Mouse (Mus musculus): ENCODE results near the gene Mid1.
"Not testable (repeated sequence)": the region's sequence is repeated elsewhere in the genome, so short reads cannot be mapped to it uniquely, and the experiment has no call there.

Mid1 gene

GRCm38 (mm10) chrX:169970546-169970945 is 285.5 kb downstream of the Mid1 start:
- DNase-seq (ENCODE audit: low read depth, low spot score) = not testable (repeated sequence)

GRCm38 (mm10) chrX:169971562-169971961 is 286.6 kb downstream of the Mid1 start:
- not testable (repeated sequence) for DNase-seq (ENCODE audit: low read depth, low spot score)

- not testable (repeated sequence) for DNase-seq (ENCODE audit: low read depth, low spot score)
Observed at GRCm38 (mm10) chrX:169972131-169972530, 287.1 kb downstream of the Mid1 start.

GRCm38 (mm10) chrX:169972791-169973494 is 287.9 kb downstream of the Mid1 start:
- not testable (repeated sequence) for DNase-seq (ENCODE audit: low read depth, low spot score)

DNA sequence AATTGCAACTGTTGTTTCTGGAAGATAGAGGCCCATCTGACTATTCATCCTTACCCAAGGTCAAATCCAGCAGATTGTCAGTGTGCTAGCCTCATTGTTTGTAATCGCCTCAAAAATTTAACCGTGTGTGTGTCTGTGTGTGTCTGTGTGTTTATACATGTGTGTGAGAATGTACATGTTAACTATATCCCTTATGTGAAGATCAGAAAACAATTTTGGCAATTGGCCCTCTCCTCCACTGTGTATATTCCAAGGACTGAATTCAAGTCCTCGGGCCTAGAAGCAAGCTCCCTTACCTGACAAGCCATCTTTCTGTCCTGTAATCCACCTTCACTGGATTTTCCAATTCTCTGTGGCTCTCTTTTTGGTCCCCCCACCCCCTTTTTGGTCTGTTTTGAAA is 288.8 kb downstream of the Mid1 start:
- peak; percentile 1 for DNase-seq (ENCODE audit: low read depth, low spot score)

GRCm38 (mm10) chrX:169974456-169974855 is 289.5 kb downstream of the Mid1 start:
- DNase-seq (ENCODE audit: low read depth, low spot score) = not testable (repeated sequence)

DNA sequence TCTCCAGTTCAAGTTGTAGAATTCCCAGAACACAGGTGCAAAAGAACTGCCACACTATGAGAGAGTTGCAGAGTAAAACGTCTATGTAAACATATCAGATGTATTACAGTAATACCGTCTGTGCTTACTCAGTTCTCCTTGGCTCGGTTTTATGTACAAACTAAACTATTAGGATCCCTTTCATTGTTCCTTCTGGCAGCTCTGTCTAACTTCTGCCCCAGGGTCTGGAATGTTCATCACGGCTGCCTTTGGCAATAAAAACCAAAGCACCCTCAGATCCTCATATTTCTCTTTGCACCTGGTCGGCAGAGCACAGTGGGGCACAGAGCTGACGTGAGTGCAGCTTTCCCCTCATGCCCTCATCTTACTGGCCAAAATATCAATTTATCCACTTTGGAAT is 290.0 kb downstream of the Mid1 start:
- DNase-seq (ENCODE audit: low read depth, low spot score) = peak; percentile 2

GRCm38 (mm10) chrX:169975681-169976131 is 290.7 kb downstream of the Mid1 start:
- DNase-seq (ENCODE audit: low read depth, low spot score) = not testable (repeated sequence)

- not testable (repeated sequence) for DNase-seq (ENCODE audit: low read depth, low spot score)
Observed at GRCm38 (mm10) chrX:169976340-169976739, 291.3 kb downstream of the Mid1 start.

GRCm38 (mm10) chrX:169977856-169978435 is 292.9 kb downstream of the Mid1 start:
- peak; percentile 1 for DNase-seq (ENCODE audit: low read depth, low spot score)

DNA sequence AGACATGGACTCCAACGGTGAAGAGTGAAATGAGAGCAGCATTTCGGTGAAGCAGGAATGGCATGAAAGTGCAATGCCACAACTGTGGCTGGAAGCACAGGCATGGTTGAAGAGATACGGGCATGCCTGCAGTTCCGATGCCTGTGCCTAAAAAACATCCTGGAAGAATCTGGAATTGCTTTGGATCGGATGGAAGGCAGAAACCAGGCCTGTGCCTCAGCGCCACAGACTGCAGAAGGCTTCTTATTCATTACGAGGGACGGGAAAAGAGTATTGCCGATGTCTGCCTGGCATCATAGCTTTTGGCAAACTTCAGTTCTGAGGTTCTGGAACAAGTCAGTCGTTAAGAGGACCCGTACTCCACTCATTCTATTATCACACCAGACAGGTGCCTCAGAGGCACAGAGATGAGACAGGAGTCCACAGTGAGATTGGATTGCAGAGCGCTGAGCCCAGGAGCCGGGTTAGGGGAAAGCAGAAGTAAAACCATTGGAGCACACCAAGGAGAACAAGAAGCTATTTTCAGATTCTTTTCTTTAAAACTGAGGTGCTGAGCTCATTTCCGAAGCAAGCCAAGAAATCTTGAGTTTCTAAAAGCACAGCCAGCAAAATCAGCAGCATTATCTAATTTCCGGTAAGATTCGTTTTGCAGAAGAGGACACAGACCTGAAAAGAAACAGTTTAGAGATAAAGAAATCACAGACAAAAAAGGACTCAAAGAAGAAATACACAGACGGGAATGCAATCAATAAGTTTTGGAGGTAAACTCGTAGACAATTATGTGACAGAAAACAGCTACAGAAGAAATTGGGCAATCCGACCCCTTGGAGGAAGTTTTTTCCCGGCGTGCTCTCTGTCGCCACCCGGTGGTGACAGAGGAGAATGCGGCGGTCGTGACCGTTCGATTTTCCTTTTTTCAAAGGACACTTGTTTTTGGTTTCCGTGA is 293.7 kb downstream of the Mid1 start:
- DNase-seq (ENCODE audit: low read depth, low spot score) = peak; percentile 5

DNA sequence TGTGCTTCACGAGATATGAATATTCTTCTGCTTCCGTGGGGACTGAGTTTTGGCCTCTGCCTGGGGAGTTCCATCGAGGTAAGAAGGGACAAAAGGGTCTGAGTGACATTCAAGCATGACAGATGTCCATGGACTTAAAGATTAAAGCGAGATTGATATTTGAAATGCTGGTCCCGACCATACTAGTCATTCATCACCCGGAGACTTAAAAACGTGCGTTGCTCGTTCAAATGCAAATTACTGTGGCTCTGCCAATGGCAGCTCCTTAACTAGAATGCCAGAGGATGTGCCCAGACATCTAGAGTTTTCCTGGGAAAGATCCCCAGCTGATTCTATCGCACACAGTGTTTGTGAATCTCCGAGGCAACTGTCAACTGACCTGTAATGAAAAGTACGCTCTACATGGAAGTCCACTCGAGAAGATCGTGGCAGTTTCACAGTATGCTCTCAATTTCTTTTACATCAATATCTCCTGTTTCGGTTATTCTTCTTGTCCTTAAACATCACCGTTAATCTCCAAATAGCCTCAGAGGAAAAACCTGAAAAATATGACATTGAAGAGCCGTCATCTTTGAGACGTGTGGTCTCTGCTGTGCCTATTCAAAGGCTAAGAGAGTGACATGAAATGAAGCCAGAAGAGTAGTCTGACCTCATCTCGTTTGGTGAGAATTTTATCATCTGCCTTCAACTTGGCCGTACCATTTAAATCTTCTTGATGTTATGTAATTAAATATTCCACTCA is 294.6 kb downstream of the Mid1 start:
- DNase-seq (ENCODE audit: low read depth, low spot score) = peak; percentile 2

DNA sequence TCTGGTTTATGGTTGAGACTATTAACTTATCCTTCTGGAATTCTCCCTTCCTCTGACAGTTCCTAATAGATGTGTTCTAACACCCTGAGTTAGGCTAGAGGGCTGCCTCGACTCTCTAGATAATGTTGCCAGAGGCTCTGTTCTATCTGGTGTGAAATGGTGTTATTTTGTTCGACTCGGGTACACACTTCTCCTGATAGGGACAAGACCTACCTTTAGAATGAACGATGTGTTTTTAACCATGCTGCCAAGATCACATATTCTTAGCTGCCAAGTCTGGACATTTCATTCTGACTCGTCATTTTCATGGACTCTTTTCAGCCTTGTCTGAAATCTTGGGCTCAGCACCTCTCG is 295.2 kb downstream of the Mid1 start:
- DNase-seq (ENCODE audit: low read depth, low spot score) = not testable (repeated sequence)

- DNase-seq (ENCODE audit: low read depth, low spot score) = no peak
Observed at GRCm38 (mm10) chrX:169980809-169981289, 295.9 kb downstream of the Mid1 start.

DNA sequence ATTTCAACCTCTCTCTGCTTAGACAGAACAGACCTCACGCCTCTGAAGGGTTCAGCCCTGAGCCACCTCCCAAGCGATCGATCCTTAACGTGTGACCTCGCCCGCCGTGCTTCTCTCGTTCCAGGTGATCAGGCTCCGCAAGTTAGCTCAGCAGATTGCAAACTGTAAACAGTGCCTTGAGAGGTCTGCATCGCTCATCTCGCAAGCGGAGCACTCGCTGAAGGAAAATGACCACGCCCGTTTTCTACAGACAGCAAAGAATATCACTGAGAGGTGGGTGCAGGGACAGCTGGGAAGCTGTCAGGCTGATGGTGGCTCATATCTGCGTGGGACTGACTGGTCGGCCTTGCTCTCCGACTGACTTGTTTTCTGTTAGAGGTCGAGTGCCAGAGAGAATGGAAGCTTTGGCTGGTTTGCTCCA is 296.8 kb downstream of the Mid1 start:
- peak; percentile 32 for DNase-seq (ENCODE audit: low read depth, low spot score)

DNA sequence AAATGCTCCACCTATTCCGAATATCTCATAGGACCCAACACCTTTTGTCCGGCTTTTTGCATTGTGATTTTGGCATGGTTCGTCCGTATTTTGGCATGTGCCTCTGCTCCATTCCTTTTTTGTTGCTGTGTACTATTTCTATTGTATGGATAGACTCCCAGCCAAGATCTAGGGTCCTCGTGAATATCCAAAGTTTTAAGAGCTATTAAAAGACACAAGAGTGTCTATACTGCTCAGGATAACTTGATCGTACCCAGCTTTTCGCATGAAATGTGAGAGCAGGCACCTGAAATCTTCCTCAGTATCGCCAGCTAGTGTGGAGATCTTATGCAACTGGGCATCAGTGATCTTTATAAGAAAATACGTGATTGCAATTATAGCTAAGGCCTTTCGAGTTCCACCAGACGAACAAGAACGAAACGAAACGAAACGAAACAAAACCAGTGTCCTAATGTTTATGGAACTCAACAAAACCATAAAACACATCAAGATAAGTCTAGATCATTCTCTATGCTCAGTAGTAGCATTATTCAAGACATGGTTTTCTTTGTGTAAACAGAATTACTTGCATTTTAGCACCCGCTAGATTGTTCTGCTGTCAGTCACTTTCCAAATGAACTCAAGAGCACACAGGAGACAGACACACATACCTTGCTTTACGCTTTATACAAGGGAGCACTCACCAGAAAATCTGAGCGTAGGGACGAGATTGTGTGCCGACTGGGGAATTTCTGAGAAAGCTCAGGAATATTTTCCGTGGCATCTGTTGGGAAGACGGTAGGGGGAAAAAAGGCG is 297.8 kb downstream of the Mid1 start:
- peak; percentile 2 for DNase-seq (ENCODE audit: low read depth, low spot score)

DNA sequence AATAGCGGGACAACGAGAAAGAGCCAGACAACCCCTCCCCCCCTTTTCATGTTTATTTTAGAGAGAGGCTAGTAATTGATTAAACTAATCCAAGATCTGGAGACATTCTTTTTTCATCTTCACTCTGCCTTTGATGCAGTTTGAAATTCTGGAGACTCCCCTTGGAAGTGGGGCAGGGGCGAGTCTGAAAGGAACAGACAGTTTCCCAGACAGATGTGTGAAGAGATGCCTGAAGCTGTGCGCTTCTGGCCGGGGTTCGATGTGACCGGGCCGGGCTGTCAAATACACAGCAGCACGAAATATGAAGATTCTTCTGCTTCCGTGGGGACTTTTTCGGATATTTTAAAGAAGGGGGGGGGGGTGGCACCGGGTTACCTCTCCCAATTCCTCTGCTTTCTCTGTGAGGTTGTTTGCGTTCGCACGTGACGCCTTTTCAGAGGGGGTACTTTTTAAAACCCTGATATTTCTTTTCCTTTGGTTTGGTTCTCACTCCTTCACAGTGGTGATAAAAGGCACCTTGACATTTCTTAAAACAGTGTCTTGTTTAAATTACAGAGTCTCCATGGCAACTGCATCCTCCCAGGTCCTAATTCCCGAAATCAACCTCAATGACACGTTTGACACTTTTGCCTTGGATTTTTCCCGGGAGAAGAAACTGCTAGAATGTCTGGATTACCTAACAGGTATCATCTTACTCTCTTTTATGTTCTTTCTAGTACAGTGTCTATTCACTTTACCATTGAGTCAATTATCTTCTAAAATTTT is 298.6 kb downstream of the Mid1 start:
- peak; percentile 2 for DNase-seq (ENCODE audit: low read depth, low spot score)

DNA sequence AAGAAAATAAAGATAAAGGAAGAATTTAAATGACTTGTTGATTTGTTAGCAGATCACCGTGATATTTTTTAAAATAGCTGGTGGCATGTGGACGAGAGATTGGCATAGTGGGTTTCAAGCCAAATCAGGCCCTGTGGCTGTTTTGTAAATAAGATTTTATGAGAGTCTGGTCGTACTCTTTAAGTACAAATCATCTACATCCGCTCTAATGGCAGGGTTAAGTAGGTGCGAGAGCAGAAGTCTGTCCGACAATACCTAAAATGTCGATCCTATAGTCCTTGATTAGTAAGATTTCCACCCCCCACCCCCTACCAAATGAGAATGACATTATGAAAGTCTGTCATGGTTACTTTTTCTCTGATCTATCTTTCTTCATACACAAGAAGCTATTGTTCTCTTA is 299.3 kb downstream of the Mid1 start:
- not testable (repeated sequence) for DNase-seq (ENCODE audit: low read depth, low spot score)

DNA sequence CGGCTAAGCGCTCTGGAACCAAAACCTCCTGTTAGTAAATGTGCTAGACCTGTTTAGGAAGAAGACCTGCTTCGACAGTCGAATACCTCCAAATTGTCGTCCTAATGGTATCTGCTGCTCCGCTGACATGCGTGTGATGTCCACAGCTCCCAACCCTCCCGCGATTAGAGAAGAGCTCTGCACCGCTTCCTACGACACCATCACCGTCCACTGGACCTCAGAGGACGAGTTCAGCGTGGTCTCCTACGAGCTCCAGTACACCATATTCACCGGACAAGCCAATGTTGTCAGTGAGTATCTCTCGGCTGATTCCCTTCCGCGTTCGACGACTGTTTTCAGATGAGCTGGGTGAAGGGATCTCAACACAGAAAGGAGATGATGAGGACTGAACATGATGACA is 299.9 kb downstream of the Mid1 start:
- peak; percentile 10 for DNase-seq (ENCODE audit: low read depth, low spot score)

DNA sequence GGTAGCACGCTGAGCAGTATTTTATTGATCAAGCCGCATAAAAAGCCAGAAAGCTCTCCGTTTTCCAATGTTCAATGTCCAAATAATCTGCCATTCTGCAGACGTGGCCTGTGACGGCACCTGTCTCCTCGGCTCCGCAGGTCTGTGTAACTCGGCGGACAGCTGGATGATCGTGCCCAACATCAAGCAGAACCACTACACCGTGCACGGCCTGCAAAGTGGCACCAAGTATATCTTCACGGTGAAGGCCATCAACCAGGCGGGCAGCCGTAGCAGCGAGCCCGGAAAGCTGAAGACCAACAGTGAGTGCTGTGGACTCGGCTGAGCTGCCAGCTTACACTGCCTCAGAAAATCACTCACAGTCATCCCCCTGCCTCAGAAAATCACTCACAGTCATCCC is 300.8 kb downstream of the Mid1 start:
- DNase-seq (ENCODE audit: low read depth, low spot score) = peak; percentile 36

All from ES-CJ7 (cell line).